Mouse (Mus musculus) midbrain, postnatal 0 days (tissue): ENCODE results near the gene Btbd11. TPM values are rescaled to one million over a fixed set of nuclear protein-coding genes. Genes with fewer than 3 reads are reported as not detected.
A peak's percentile ranks its signal among the peaks of the same experiment; 100 is the strongest.

Source experiments
- ATAC-seq: fragments of 200-750 bp; cut with Nextera tagmentation; 2 replicates; pipeline ENCODE4 v1.8.0; 2017; ENCODE audit warnings: moderate number of reproducible peaks, mild to moderate bottlenecking, moderate TSS enrichment, moderate library complexity; ENCODE audit not compliant: low FRiP score
- DNase-seq: peaks from one replicate; pipeline ENCODE4 v3.0.0-alpha.2; 2015; ENCODE audit warnings: low spot score
- H3K27ac ChIP-seq: fragments of 300-500 bp; sonication (generic); 2 replicates; pipeline ENCODE4 v1.5.1; 2014; ENCODE audit warnings: low read depth, mild to moderate bottlenecking, low read length, mixed read lengths
- H3K27me3 ChIP-seq: fragments of 300-500 bp; sonication (generic); 2 replicates; pipeline ENCODE4 v1.6.1; 2014; ENCODE audit warnings: low read length, control low read depth, mixed read lengths; ENCODE audit not compliant: insufficient read depth
- H3K36me3 ChIP-seq: fragments of 300-500 bp; sonication (generic); 2 replicates; pipeline ENCODE4 v1.6.1; 2014; ENCODE audit warnings: low read length, control low read depth, mixed read lengths; ENCODE audit not compliant: insufficient read depth
- H3K4me1 ChIP-seq: fragments of 300-500 bp; sonication (generic); 2 replicates; pipeline ENCODE4 v1.6.1; 2014; ENCODE audit warnings: mild to moderate bottlenecking, control low read depth, antibody characterized with exemption, low read length, mixed read lengths; ENCODE audit not compliant: insufficient read depth
- H3K4me2 ChIP-seq: fragments of 300-500 bp; sonication (generic); 2 replicates; pipeline ENCODE4 v1.6.1; 2014; ENCODE audit warnings: low read depth, mild to moderate bottlenecking, low read length, mixed read lengths; ENCODE audit not compliant: poor library complexity, severe bottlenecking
- H3K4me3 ChIP-seq: fragments of 300-500 bp; sonication (generic); 2 replicates; pipeline ENCODE4 v1.5.1; 2014; ENCODE audit warnings: low read depth, mild to moderate bottlenecking, low read length, moderate library complexity
- H3K9ac ChIP-seq: fragments of 300-500 bp; sonication (generic); replicated peaks from 2 replicates; pipeline ENCODE4 v1.6.1; 2014; ENCODE audit warnings: mild to moderate bottlenecking, low read length, moderate library complexity, mixed read lengths; ENCODE audit not compliant: poor library complexity, severe bottlenecking
- H3K9me3 ChIP-seq: fragments of 300-500 bp; sonication (generic); 2 replicates; pipeline ENCODE4 v1.6.1; 2016; ENCODE audit warnings: low read length, control low read depth
- CTCF ChIP-seq: IDR thresholded peaks from 2 replicates; pipeline ENCODE4 v1.5.1; 2016; ENCODE audit warnings: antibody characterized with exemption, mild to moderate bottlenecking
- WGBS: fragments of 180-500 bp; shearing (Covaris S2); extraction: QIAGEN DNeasy Blood & Tissue Kit; methylation state at CpG from one replicate; pipeline ENCODE4 v1.1.7; 2014; 5-methylcytosine and 5-hydroxymethylcytosine counted together
- polyA plus RNA-seq: library from polyadenylated mRNA; unstranded; fragments of >200 nt; fragmentation: Nextera tagmentation; extraction: Ambion mirVana; gene quantifications from 2 replicates; pipeline ENCODE4 v1.2.1, GENCODE M21; 2015
- total RNA-seq: library from RNA; depleted of rRNA; stranded (reverse); fragments of >200 nt; gene quantifications from 2 replicates; pipeline ENCODE4 v1.2.3, GENCODE M21; 2014

Btbd11 gene
- total and polyA plus RNA-seq, 2 experiments from 2014 or later, result 17.1 to 47.4 TPM

DNA sequence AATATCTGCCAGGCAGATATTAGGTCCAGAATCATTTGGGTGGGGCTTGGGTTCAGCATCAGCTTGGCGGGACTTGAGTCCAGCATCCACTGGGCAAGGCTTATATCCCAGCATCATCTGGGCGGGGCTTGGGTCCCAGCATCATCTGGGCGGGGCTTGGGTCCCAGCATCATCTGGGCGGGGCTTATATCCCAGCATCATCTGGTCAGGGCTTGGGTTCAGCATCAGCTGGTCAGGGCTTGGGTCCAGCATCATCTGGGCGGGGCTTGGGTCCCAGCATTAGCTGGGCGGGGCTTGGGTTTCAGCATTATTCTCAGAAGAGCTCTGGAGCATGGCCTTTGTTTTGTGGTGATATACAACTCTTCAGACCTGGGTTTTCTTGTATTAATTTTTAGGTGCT, 6.4 kb downstream of the Btbd11 start:
- Histone ChIP-seq H3K4me3 (no peak overlapping the region), H3K9me3 (no peaks in the 10 kb centered on the region), H3K27me3 (no peaks in the 10 kb centered on the region), H3K36me3 (no peaks in the 10 kb centered on the region), H3K4me1 (no peaks in the 10 kb centered on the region), H3K4me2 (no peak overlapping the region), H3K9ac (no peak overlapping the region), H3K27ac (no peak overlapping the region)
- DNase-seq, result peak; percentile 44
- ATAC-seq, result no peak
- 81% methylated on average over 6 of the region's 6 CpGs for WGBS
- TF ChIP-seq CTCF, result no peak

DNA sequence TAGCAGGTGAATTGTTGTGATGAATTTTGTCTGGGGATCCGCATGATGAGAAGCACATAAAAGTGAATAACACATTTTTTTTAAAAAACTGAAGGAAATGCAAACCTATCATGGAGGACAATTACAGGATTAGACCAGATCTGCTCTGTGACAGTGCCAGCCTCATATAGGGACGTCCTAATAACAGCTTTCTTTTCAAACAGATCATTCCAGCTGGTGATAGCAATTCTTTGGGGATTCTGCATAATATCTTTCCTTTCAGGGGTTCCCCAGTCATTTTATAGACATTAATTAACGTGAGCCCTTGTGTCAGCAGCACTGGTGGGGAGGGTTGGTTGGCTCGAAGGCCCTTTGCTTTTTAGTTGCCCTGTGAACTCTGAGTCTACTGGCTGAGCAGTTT, 7.9 kb downstream of the Btbd11 start:
- no peaks in the 10 kb centered on the region for H3K27me3 ChIP-seq
- H3K9me3 ChIP-seq, result no peaks in the 10 kb centered on the region
- H3K9ac ChIP-seq, result no peak overlapping the region
- H3K4me2 ChIP-seq, result no peak overlapping the region
- no peak overlapping the region for H3K27ac ChIP-seq
- no peak for ATAC-seq
- DNase-seq, result no peak
- 37% methylated on average over 4 of the region's 4 CpGs for WGBS
- no peak for TF ChIP-seq CTCF
- no peaks in the 10 kb centered on the region for H3K4me1 ChIP-seq
- H3K4me3 ChIP-seq, result no peak overlapping the region
- H3K36me3 ChIP-seq, result no peaks in the 10 kb centered on the region

DNA sequence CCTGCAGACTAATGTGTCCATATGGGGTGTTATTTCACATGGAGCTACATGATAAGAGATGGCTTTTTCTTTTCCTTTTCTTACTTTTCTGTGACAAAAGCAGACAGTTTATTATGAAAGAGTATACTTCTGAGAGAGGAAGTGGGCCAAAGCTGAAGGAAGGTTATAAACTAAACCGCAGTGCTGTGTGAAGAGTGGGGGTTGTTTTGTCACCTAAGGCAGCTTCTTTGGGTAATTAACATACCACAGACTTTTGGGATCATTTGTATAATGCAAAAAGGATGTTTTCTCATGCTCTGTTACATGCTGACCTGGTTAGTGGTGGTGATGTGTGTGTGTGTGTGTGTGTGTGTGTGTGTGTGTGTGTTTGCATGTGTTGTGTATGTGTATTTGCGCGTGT, 24.5 kb downstream of the Btbd11 start:
- H3K4me2 ChIP-seq, result no peak overlapping the region
- H3K9ac ChIP-seq, result no peak overlapping the region
- H3K36me3 ChIP-seq, result no peaks in the 10 kb centered on the region
- H3K27ac ChIP-seq, result no peak overlapping the region
- no peak overlapping the region for H3K4me3 ChIP-seq
- H3K9me3 ChIP-seq, result no peaks in the 10 kb centered on the region
- ATAC-seq (no peak), DNase-seq (no peak)
- no peaks in the 10 kb centered on the region for H3K4me1 ChIP-seq
- WGBS, result 85% methylated on average over 3 of the region's 3 CpGs
- no peaks in the 10 kb centered on the region for H3K27me3 ChIP-seq
- no peak for TF ChIP-seq CTCF

DNA sequence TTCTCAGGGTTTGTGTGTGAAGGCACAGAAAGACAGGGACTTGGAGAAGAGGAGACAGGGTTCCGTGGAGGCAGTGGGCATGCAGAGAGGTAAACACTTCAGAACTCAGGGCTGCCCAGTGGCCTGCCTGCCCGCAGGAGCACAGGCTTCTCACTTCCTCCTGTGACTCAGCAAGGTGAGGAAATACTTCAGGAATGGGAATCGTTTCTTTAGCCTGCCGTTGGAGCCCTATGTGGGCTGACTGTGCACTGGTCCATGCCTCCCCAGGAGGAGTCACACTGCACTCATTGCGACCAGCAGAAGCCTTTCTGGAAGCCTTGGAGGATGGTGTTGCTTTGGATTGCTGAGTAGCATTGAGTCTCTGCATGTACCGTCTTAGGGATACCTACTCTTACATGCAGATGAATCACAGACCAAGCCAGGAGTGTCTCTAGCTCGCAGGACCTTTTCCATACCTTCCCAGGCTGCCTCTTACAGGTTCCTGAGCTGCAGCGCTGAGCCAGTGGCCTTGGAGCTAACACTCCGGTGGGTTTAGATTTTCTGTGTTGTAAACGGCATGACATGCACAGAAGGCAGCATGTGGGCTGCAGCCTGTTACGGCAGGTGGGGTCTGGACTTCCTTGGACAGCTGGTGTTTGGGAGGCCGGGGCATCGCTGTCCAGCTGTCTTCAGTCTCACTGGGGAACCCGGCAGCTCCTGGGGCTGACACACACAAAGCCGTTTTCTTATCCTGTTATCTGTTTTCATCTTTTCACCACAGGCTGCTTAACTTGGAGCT, 34.4 kb downstream of the Btbd11 start:
- ATAC-seq, result no peak
- 36% methylated on average over 15 of the region's 15 CpGs for WGBS
- no peak overlapping the region for H3K4me3 ChIP-seq
- no peak overlapping the region for H3K27ac ChIP-seq
- H3K9me3 ChIP-seq, result no peaks in the 10 kb centered on the region
- H3K4me2 ChIP-seq, result no peak overlapping the region
- H3K27me3 ChIP-seq, result no peaks in the 10 kb centered on the region
- TF ChIP-seq CTCF, result no peak
- DNase-seq, result peak; percentile 54
- H3K4me1 ChIP-seq, result peaks cover 11% of the 10 kb centered on the region; the same call in 1 of the 2 replicates
- H3K36me3 ChIP-seq, result no peaks in the 10 kb centered on the region
- H3K9ac ChIP-seq, result no peak overlapping the region

DNA sequence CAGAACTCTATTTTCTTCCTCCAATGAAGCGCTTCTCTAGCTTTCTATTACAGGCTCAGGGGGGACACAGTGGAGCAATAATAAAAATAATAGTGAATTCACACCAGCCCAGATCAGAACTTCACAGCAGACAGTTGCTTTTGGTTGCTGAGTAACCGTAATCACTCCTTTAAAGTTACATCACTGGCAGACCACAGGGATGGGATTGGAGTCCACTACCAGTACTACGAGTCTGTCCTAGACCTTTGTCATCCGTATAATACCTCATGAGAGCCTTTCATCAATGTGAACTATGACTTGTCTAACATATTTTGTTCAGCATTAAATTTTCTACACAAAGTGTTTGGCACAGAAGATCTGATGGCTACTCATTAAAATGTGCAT, 35.0 kb downstream of the Btbd11 start:
- 26% methylated on average over 4 of the region's 4 CpGs for WGBS
- Histone ChIP-seq H3K9ac (no peak overlapping the region), H3K4me3 (no peak overlapping the region), H3K4me1 (peaks cover 11% of the 10 kb centered on the region; the same call in 1 of the 2 replicates), H3K27me3 (no peaks in the 10 kb centered on the region), H3K4me2 (no peak overlapping the region), H3K36me3 (no peaks in the 10 kb centered on the region), H3K27ac (no peak overlapping the region), H3K9me3 (no peaks in the 10 kb centered on the region)
- TF ChIP-seq CTCF, result no peak
- no peak for DNase-seq
- no peak for ATAC-seq

DNA sequence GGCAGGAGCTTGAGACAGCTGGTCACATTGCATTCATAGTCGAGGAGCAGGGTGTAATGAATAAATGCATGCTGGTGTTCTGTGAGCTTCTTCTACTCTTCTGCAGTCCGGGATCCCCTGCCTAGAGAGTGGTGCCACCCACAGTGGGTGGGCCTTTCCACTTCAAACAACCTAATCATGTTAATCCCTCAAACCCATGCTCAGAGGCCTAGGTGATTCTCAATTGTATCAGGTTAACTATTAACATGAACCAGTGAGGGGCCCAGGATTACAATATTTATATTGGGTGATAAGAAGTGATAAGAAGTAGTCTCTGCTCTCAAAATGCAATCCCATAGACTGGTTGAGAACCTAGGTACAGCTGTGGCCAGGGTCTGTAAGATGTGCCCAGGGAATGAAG, 39.1 kb downstream of the Btbd11 start:
- no peaks in the 10 kb centered on the region for H3K27me3 ChIP-seq
- H3K9me3 ChIP-seq, result no peaks in the 10 kb centered on the region
- H3K4me3 ChIP-seq, result no peak overlapping the region
- ATAC-seq, result no peak
- 71% methylated on average over 2 of the region's 2 CpGs for WGBS
- peaks cover 11% of the 10 kb centered on the region; the same call in 1 of the 2 replicates for H3K4me1 ChIP-seq
- H3K9ac ChIP-seq, result no peak overlapping the region
- no peaks in the 10 kb centered on the region for H3K36me3 ChIP-seq
- no peak overlapping the region for H3K4me2 ChIP-seq
- TF ChIP-seq CTCF, result no peak
- DNase-seq, result no peak
- H3K27ac ChIP-seq, result no peak overlapping the region
